Comparison of ENCODE assay signal across 17 mouse cellular contexts in the genomic region with DNA sequence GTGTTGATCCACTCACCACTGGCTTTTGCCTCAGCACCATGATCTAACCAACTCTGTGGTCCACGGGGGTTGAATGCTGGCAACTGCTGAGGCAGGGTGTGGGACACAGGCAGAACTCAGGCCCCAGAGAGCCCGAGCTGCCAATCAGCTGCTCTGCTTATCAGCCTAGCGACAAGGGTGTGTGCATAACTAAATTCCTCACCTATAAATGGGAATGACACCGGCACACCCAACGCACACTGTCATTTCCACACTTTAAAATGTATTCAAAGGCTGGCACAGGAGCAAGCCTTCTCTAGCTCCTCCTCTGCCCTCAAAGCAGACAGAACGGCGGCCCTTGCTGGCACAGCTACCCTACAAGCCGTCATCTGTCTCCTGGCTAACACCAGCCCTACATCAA. TPM values are rescaled to one million over a fixed set of nuclear protein-coding genes. Genes with fewer than 3 reads are reported as not detected.
A peak's percentile ranks its signal among the peaks of the same experiment; 100 is the strongest.
DNase-seq lines count a peak whose midpoint lies in the region; ATAC-seq and TF ChIP-seq lines count a peak whose summit lies in the region.
"Had no signal": no experiment of that assay in that cellular context is flagged by ENCODE, and none has a peak within 500 bp of the region (broad histone marks: within the 10 kb centered on the region; RNA-seq: fewer than 3 reads in every experiment).

No protein-coding gene starts in this region.

- intact Hi-C loops in heart, postnatal 36 days (cut with DNase I), result no loop called here

- H3K27ac ChIP-seq in intestine, embryonic 15.5 days, result no peak overlapping the region
- no peak overlapping the region for H3K27ac ChIP-seq in intestine, postnatal 0 days (ENCODE audit: low read depth, low read length)
- H3K27ac ChIP-seq in embryonic facial prominence, embryonic 14.5 days (replicated peaks; ENCODE audit: low read depth, low read length), result no peak overlapping the region
- H3K27ac ChIP-seq in heart, embryonic 11.5 days (ENCODE audit: low read depth, low read length), result no peak overlapping the region
- H3K27ac ChIP-seq: heart, adult 2 months; limb, embryonic 13.5 days; midbrain, embryonic 13.5 days; stomach, embryonic 15.5 days had no signal

- no peaks in the 10 kb centered on the region for H3K36me3 ChIP-seq in intestine, embryonic 15.5 days
- peaks cover 5% of the 10 kb centered on the region; the same call in 1 of the 2 replicates for H3K36me3 ChIP-seq in intestine, postnatal 0 days (ENCODE audit: control insufficient read depth, insufficient read depth)
- H3K36me3 ChIP-seq in embryonic facial prominence, embryonic 14.5 days (ENCODE audit: control insufficient read depth, insufficient read depth, low read length), result no peaks in the 10 kb centered on the region
- H3K36me3 ChIP-seq in heart, embryonic 11.5 days (ENCODE audit: control insufficient read depth, insufficient read depth, low read length), result no peaks in the 10 kb centered on the region
- H3K36me3 ChIP-seq: limb, embryonic 13.5 days; stomach, embryonic 15.5 days had no signal

- no peak overlapping the region for H3K9ac ChIP-seq in intestine, embryonic 15.5 days
- H3K9ac ChIP-seq in intestine, postnatal 0 days (ENCODE audit: low read depth, low read length), result no peak overlapping the region
- H3K9ac ChIP-seq in embryonic facial prominence, embryonic 14.5 days (ENCODE audit: low read depth, low read length), result no peak overlapping the region
- H3K9ac ChIP-seq in heart, embryonic 11.5 days (ENCODE audit: low read depth, low read length), result no peak overlapping the region
- H3K9ac ChIP-seq: limb, embryonic 13.5 days; midbrain, embryonic 13.5 days; stomach, embryonic 15.5 days had no signal

- TF ChIP-seq CTCF in intestine, postnatal 0 days (IDR thresholded peaks at IDR 0.05; ENCODE audit: low read depth), result no peak

- H3K4me2 ChIP-seq in intestine, embryonic 15.5 days (replicated peaks), result no peak overlapping the region
- no peak overlapping the region; the same call in 1 of the 2 replicates for H3K4me2 ChIP-seq in intestine, postnatal 0 days (replicated peaks; ENCODE audit: low read depth)
- no peak overlapping the region for H3K4me2 ChIP-seq in embryonic facial prominence, embryonic 14.5 days (ENCODE audit: low read depth, low read length)
- peak overlapping the region; percentile 4; the same call in 1 of the 2 replicates for H3K4me2 ChIP-seq in heart, embryonic 11.5 days
- H3K4me2 ChIP-seq: limb, embryonic 13.5 days; midbrain, embryonic 13.5 days; stomach, embryonic 15.5 days had no signal

- H3K4me1 ChIP-seq in intestine, embryonic 15.5 days (replicated peaks), result peaks cover 24% of the 10 kb centered on the region
- 0 out of 2 replicates have a peak, but pooled peaks cover 4% of the 10 kb centered on the region for H3K4me1 ChIP-seq in intestine, postnatal 0 days (replicated peaks; ENCODE audit: control insufficient read depth, insufficient read depth, low read length)
- peaks cover 3% of the 10 kb centered on the region for H3K4me1 ChIP-seq in embryonic facial prominence, embryonic 14.5 days (ENCODE audit: control insufficient read depth, insufficient read depth, low read length)
- 0 out of 2 replicates have a peak, but pooled peaks cover 12% of the 10 kb centered on the region for H3K4me1 ChIP-seq in heart, embryonic 11.5 days (ENCODE audit: control insufficient read depth, insufficient read depth, low read length)

- H3K4me3 ChIP-seq in intestine, embryonic 15.5 days (replicated peaks), result no peak overlapping the region
- no peak overlapping the region for H3K4me3 ChIP-seq in intestine, postnatal 0 days (ENCODE audit: low read depth, low read length)
- H3K4me3 ChIP-seq in embryonic facial prominence, embryonic 14.5 days (ENCODE audit: low read depth, low read length), result no peak overlapping the region
- no peak overlapping the region for H3K4me3 ChIP-seq in heart, embryonic 11.5 days (ENCODE audit: low read depth, low read length)
- H3K4me3 ChIP-seq: heart, adult 2 months; limb, embryonic 13.5 days; midbrain, embryonic 13.5 days; stomach, embryonic 15.5 days had no signal

- DNase-seq in embryonic facial prominence, embryonic 14.5 days (ENCODE audit: low spot score), result peak; percentile 38
- peak; percentile 34 to 35 for DNase-seq in heart, postnatal 36 days
- DNase-seq in urinary bladder, adult 18-20 months (ENCODE audit: low spot score in 2 of 2), result no peak
- DNase-seq in adipocyte (ENCODE audit: low spot score), result no peak
- no peak for DNase-seq in right cerebral cortex, postnatal 10 days (ENCODE audit: low spot score in 2 of 2)
- DNase-seq: cerebellum, adult 11 months; kidney, postnatal 25 days; right cerebral cortex, postnatal 4 days; thymus, postnatal 36 days had no signal

- ATAC-seq in intestine, embryonic 15.5 days, result peak; percentile 39
- ATAC-seq in intestine, postnatal 0 days, result no peak
- no peak for ATAC-seq in embryonic facial prominence, embryonic 14.5 days (ENCODE audit: low read depth)
- no peak for ATAC-seq in heart, embryonic 11.5 days (replicated peaks; ENCODE audit: insufficient number of reproducible peaks, low FRiP score, low TSS enrichment)
- ATAC-seq: CD4-positive, CD25-positive, alpha-beta regulatory T cell, adult 4 months; midbrain, embryonic 13.5 days had no signal

- no peaks in the 10 kb centered on the region for H3K27me3 ChIP-seq in intestine, embryonic 15.5 days (replicated peaks)
- H3K27me3 ChIP-seq in intestine, postnatal 0 days (replicated peaks; ENCODE audit: control insufficient read depth, insufficient read depth, low read length), result no peaks in the 10 kb centered on the region
- H3K27me3 ChIP-seq in embryonic facial prominence, embryonic 14.5 days (replicated peaks; ENCODE audit: control insufficient read depth, insufficient read depth, low read length), result no peaks in the 10 kb centered on the region
- H3K27me3 ChIP-seq in heart, embryonic 11.5 days (ENCODE audit: control insufficient read depth, insufficient read depth, low read length), result peaks cover 8% of the 10 kb centered on the region; the same call in 1 of the 2 replicates
- H3K27me3 ChIP-seq: midbrain, embryonic 13.5 days; stomach, embryonic 15.5 days had no signal

- WGBS in intestine, embryonic 15.5 days, result 62% methylated on average over 8 of the region's 8 CpGs
- 32% methylated on average over 8 of the region's 8 CpGs for WGBS in intestine, postnatal 0 days
- 83% methylated on average over 8 of the region's 8 CpGs for WGBS in embryonic facial prominence, embryonic 14.5 days
- WGBS in heart, embryonic 11.5 days (ENCODE audit: insufficient replicate concordance), result 44% methylated on average over 8 of the region's 8 CpGs

- no peaks in the 10 kb centered on the region for H3K9me3 ChIP-seq in intestine, embryonic 15.5 days
- H3K9me3 ChIP-seq in intestine, postnatal 0 days (ENCODE audit: control insufficient read depth), result no peaks in the 10 kb centered on the region
- no peaks in the 10 kb centered on the region for H3K9me3 ChIP-seq in embryonic facial prominence, embryonic 14.5 days (ENCODE audit: control insufficient read depth, low read length)
- H3K9me3 ChIP-seq in heart, embryonic 11.5 days (replicated peaks; ENCODE audit: control insufficient read depth, low read length), result no peaks in the 10 kb centered on the region
- H3K9me3 ChIP-seq: limb, embryonic 13.5 days; midbrain, embryonic 13.5 days; stomach, embryonic 15.5 days had no signal

RNA-seq across cellular contexts. Expression of gene Ccdc88c, which starts 46.6 kb away (rescaled TPM):
- 13.6 and 14.9 TPM in 2 replicates for polyA plus RNA-seq in intestine, embryonic 15.5 days (2015; fragmentation: Nextera tagmentation; extraction: Ambion mirVana)
- polyA plus RNA-seq in intestine, postnatal 0 days (2015; fragmentation: Nextera tagmentation; extraction: Ambion mirVana), result 11.7 and 14.4 TPM in 2 replicates
- 5.5 and 6.9 TPM in 2 replicates for polyA plus RNA-seq in embryonic facial prominence, embryonic 14.5 days (2014; fragmentation: Nextera tagmentation; extraction: Ambion mirVana)
- polyA plus RNA-seq in heart, embryonic 11.5 days (2014; fragmentation: Nextera tagmentation; extraction: Ambion mirVana), result 2.0 and 3.1 TPM in 2 replicates
- total RNA-seq in heart, postnatal 36 days (2021), result 1 to 10 TPM; 6.2 to 7.0 TPM

Comparison
In these comparisons a context has a peak if more than half of its experiments do, and no peak if none do; other contexts are left out.
1. DNase-seq: peak in embryonic facial prominence, embryonic 14.5 days (single experiment) and heart, postnatal 36 days (2 of 2); none in urinary bladder, adult 18-20 months (0 of 2), adipocyte (single experiment) and right cerebral cortex, postnatal 10 days (0 of 2).